Mouse (Mus musculus) liver, embryonic 12.5 days (tissue): ENCODE data around the gene Flnc. TPM values are rescaled to one million over a fixed set of nuclear protein-coding genes. Genes with fewer than 3 reads are reported as not detected.
A peak's percentile ranks its signal among the peaks of the same experiment; 100 is the strongest.
"Not testable (repeated sequence)": the region's sequence is repeated elsewhere in the genome, so short reads cannot be mapped to it uniquely, and the experiment has no call there.

Experiments
- ATAC-seq: fragments of 200-750 bp; cut with Nextera tagmentation; 2 replicates; pipeline ENCODE4 v1.8.0; 2017; ENCODE audit warnings: moderate number of reproducible peaks, mild to moderate bottlenecking, moderate library complexity
- H3K27ac ChIP-seq: fragments of 300-500 bp; sonication (generic); 2 replicates; pipeline ENCODE4 v1.5.1; 2016; ENCODE audit warnings: mild to moderate bottlenecking
- H3K27me3 ChIP-seq: fragments of 300-500 bp; sonication (generic); replicated peaks from 2 replicates; pipeline ENCODE4 v1.6.1; 2016; ENCODE audit warnings: mild to moderate bottlenecking, moderate library complexity
- H3K36me3 ChIP-seq: fragments of 300-500 bp; sonication (generic); 2 replicates; pipeline ENCODE4 v1.6.1; 2016; ENCODE audit warnings: mild to moderate bottlenecking, moderate library complexity
- H3K4me1 ChIP-seq: fragments of 300-500 bp; sonication (generic); 2 replicates; pipeline ENCODE4 v1.6.1; 2016
- H3K4me2 ChIP-seq: fragments of 300-500 bp; sonication (generic); 2 replicates; pipeline ENCODE4 v1.6.1; 2016; ENCODE audit warnings: mild to moderate bottlenecking, moderate library complexity
- H3K4me3 ChIP-seq: fragments of 300-500 bp; sonication (generic); 2 replicates; pipeline ENCODE4 v1.5.1; 2016; ENCODE audit warnings: mild to moderate bottlenecking, moderate library complexity
- H3K9ac ChIP-seq: fragments of 300-500 bp; sonication (generic); 2 replicates; pipeline ENCODE4 v1.6.1; 2016; ENCODE audit warnings: mild to moderate bottlenecking, moderate library complexity
- H3K9me3 ChIP-seq: fragments of 300-500 bp; sonication (generic); replicated peaks from 2 replicates; pipeline ENCODE4 v1.6.1; 2016; ENCODE audit warnings: mild to moderate bottlenecking, moderate library complexity
- WGBS: fragments of 180-500 bp; shearing (Covaris S2); methylation state at CpG from one replicate; pipeline ENCODE4 v1.1.7; 2016; ENCODE audit not compliant: insufficient replicate concordance; 5-methylcytosine and 5-hydroxymethylcytosine counted together
- polyA plus RNA-seq: library from polyadenylated mRNA; unstranded; fragments of >200 nt; fragmentation: Nextera tagmentation; extraction: Ambion mirVana; gene quantifications from 2 replicates; pipeline ENCODE4 v1.2.1, GENCODE M21; 2016

Gene Flnc
- polyA plus RNA-seq: 2.2 and 2.8 TPM in 2 replicates

DNA sequence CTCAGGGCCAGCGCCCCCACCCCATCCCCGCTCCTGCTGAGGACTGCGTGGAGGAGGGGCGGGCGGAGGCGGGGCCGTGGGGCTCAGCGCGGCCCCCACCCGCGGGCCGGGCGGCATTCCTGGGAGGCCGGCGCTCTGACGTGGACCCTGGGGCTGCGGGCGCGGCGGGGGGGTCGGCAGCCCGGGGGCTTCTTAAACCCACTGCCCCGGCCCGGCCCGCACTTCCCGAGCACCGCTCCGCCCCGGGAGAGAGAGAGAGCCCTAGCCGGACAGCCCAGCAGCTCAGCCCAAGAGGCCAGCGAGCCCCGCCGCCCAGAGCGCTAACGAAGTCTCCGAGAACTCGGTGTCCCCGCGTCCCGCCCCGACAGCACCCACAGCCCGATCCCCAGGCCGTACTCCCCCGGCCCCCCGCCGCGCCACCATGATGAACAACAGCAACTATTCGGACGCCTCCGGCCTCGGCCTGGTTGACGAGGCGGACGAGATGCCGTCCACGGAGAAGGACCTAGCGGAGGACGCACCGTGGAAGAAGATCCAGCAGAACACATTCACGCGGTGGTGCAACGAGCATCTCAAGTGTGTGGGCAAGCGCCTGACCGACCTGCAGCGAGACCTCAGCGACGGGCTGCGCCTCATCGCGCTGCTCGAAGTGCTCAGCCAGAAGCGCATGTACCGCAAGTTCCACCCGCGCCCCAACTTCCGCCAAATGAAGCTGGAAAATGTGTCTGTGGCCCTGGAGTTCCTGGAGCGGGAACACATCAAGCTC lies at the start of gene Flnc:
TSS of gene Flnc (plus strand) at position 219 of the 766 bp plus-strand sequence.
- Histone ChIP-seq H3K27me3 (peaks cover 78% of the 10 kb centered on the region), H3K36me3 (no peaks in the 10 kb centered on the region), H3K4me3 (peak within 1 kb of the TSS; percentile 42), H3K4me1 (peaks cover 21% of the 10 kb centered on the region), H3K27ac (no peak within 1 kb of the TSS), H3K4me2 (peak within 1 kb of the TSS; percentile 64), H3K9ac (peak within 1 kb of the TSS; percentile 29), H3K9me3 (no peaks in the 10 kb centered on the region)
- WGBS: under 1% methylated on average over 75 of the region's 77 CpGs
- no peak for ATAC-seq

GRCm38 (mm10) chr6:29388052-29388518 lies 45.0 kb upstream of the Flnc start, which contains the start of gene Opn1sw:
TSS of gene Opn1sw (minus strand) at chr6:29388468.
- H3K36me3 ChIP-seq: no peaks in the 10 kb centered on the region
- no peaks in the 10 kb centered on the region for H3K9me3 ChIP-seq
- H3K4me2 ChIP-seq: peak within 1 kb of the TSS; percentile 61
- H3K27me3 ChIP-seq: peaks cover 47% of the 10 kb centered on the region
- peak within 1 kb of the TSS; percentile 22; the same call in 1 of the 2 replicates for H3K9ac ChIP-seq
- no peak within 1 kb of the TSS for H3K27ac ChIP-seq
- WGBS: 3% methylated on average over 12 of the region's 12 CpGs
- H3K4me3 ChIP-seq: peak within 1 kb of the TSS; percentile 41
- ATAC-seq: peak; percentile 85
- H3K4me1 ChIP-seq: peaks cover 29% of the 10 kb centered on the region

- no peaks in the 10 kb centered on the region for H3K36me3 ChIP-seq
- no peaks in the 10 kb centered on the region for H3K9me3 ChIP-seq
- H3K4me1 ChIP-seq: peaks cover 28% of the 10 kb centered on the region
- H3K27ac ChIP-seq: no peak overlapping the region
- peaks cover 52% of the 10 kb centered on the region for H3K27me3 ChIP-seq
- ATAC-seq: peak; percentile 68
- peak overlapping the region; percentile 22; the same call in 1 of the 2 replicates for H3K9ac ChIP-seq
- peak overlapping the region; percentile 41 for H3K4me3 ChIP-seq
- WGBS: 9% methylated on average over 11 of the region's 11 CpGs
- peak overlapping the region; percentile 61 for H3K4me2 ChIP-seq
Observed at GRCm38 (mm10) chr6:29388606-29389080, 44.4 kb upstream of the Flnc start.

DNA sequence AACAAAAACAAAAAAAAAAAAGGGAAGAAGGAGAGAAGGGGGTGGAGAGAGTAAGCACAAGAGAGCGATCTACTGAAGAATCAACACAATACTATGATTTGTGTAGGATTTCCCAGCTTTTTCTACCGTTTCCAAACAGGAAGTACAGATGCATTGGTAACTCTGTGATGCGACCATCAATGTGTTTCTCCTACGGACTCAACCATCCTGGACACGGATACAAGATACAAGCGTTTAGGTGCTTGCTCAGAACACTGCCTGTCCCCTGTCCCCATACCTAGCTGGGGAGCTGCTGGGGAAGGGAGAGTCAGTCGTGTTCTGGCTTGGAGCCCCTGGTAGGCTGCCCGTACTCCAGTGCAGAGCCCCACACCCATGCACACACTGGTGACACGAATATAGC lies 43.6 kb upstream of the Flnc start:
- Histone ChIP-seq H3K27me3 (peaks cover 60% of the 10 kb centered on the region), H3K9ac (no peak overlapping the region)
- 40% methylated on average over 9 of the region's 9 CpGs for WGBS

DNA sequence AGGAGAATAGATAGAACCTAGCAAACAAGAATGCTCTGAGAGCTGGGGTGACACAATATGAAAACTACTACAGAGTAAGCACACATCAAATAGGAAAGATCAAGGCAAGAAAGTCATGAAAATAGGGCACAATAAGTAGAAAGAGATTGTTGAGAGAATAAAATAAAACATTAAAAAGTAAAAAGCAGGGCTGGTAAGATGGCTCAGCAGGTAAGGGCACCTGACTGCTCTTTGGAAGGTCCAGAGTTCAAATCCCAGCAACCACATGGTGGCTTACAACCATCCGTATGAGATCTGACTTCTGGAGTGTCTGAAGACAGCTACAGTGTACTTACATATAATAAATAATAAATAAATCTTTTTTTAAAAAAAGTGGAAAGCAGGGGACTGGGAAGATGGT lies 42.6 kb upstream of the Flnc start:
- not testable (repeated sequence) for H3K4me2 ChIP-seq, H3K9ac ChIP-seq, H3K36me3 ChIP-seq, H3K4me3 ChIP-seq, H3K27ac ChIP-seq, ATAC-seq, H3K9me3 ChIP-seq
- H3K27me3 ChIP-seq: peaks cover 71% of the 10 kb centered on the region
- 68% methylated on average over 1 of the region's 1 CpGs for WGBS
- H3K4me1 ChIP-seq: peaks cover 18% of the 10 kb centered on the region

More for the DNA sequence above, 43.6 kb upstream of the Flnc start:
- Histone ChIP-seq H3K36me3 (no peaks in the 10 kb centered on the region), H3K4me3 (no peak overlapping the region), H3K27ac (no peak overlapping the region), H3K4me1 (peaks cover 20% of the 10 kb centered on the region), H3K4me2 (no peak overlapping the region; the same call in 1 of the 2 replicates), H3K9me3 (no peaks in the 10 kb centered on the region)
- ATAC-seq: no peak

GRCm38 (mm10) chr6:29391241-29391640 lies 41.8 kb upstream of the Flnc start:
- H3K9me3 ChIP-seq, H3K4me2 ChIP-seq, H3K4me3 ChIP-seq, H3K36me3 ChIP-seq, H3K27ac ChIP-seq, H3K9ac ChIP-seq, ATAC-seq: not testable (repeated sequence)
- Histone ChIP-seq H3K4me1 (peaks cover 24% of the 10 kb centered on the region), H3K27me3 (peaks cover 78% of the 10 kb centered on the region)
- WGBS: 50% methylated on average over 8 of the region's 8 CpGs

GRCm38 (mm10) chr6:29391802-29392201 lies 41.3 kb upstream of the Flnc start:
- Histone ChIP-seq H3K27me3 (peaks cover 78% of the 10 kb centered on the region), H3K9me3 (no peaks in the 10 kb centered on the region), H3K36me3 (no peaks in the 10 kb centered on the region), H3K27ac (no peak overlapping the region), H3K4me3 (no peak overlapping the region), H3K4me1 (peaks cover 29% of the 10 kb centered on the region), H3K4me2 (no peak overlapping the region), H3K9ac (no peak overlapping the region)
- ATAC-seq: no peak
- WGBS: 46% methylated on average over 4 of the region's 4 CpGs

DNA sequence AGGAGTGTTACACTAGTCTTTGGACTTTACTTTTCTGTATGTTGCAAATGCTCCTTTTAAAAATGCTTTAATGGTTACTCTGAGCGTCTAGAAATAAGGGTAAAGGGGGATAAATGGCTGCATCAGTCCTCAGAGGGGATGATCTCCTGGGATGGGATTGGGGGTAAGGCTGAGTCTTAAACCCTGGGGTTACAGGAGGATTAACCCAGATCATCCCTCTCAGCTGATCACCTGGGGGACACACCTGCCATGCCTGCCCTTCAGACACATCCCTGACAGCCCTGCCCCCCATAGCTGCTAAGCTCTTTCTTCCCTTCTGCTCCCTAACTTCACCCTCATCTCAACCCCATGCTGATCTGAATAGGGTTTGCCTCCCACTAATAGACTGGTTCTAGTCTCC lies 38.8 kb upstream of the Flnc start:
- Histone ChIP-seq H3K4me2 (no peak overlapping the region), H3K36me3 (no peaks in the 10 kb centered on the region), H3K9ac (no peak overlapping the region), H3K4me1 (peaks cover 15% of the 10 kb centered on the region), H3K27ac (no peak overlapping the region), H3K27me3 (peaks cover 91% of the 10 kb centered on the region), H3K4me3 (no peak overlapping the region), H3K9me3 (no peaks in the 10 kb centered on the region)
- WGBS: 31% methylated on average over 1 of the region's 1 CpGs
- ATAC-seq: no peak

DNA sequence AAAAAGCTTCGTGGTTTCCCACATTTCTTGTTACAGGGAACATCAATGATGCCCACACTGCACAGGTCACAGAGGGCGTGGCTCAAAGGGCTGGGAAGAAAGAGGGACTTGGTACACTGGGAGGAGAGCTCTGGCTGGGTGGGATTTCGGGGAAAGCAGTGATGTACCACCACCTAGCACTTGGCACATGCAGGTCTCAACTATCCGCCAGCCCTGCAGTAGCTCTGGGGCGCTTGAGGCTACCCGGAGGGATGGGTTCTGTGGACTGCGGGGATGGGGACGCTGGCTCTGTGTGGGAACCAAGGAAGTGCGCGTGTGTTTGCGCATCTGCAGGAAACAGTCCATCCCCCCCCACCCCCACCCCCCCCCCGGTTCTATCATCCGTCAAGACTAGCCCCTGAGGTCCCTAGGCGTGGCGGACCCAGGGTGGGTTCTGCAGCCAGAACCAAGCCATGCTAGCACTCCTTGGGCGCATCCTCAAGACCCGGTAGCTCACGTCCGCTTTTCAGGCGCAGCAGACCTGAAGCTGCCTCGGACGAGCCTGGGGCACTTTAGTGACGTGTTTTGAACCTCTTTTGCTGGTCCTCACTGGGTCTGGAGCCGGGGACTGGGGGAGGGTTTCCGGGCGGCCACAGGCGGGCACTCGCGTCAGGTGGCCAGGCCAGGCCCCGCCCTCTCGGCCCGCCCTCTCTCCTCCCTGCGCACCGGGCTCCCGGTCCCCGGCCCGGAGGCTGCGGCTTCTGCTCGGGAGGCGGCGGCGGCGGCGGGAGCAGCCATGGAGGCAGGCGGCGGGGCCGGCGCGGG lies 36.9 kb upstream of the Flnc start, which contains the start of gene Ccdc136:
TSS of gene Ccdc136 (plus strand) at position 400 of the 804 bp plus-strand sequence.
- Histone ChIP-seq H3K27me3 (peaks cover 90% of the 10 kb centered on the region), H3K36me3 (no peaks in the 10 kb centered on the region), H3K4me2 (peak within 1 kb of the TSS; percentile 75), H3K4me1 (peaks cover 15% of the 10 kb centered on the region), H3K4me3 (peak within 1 kb of the TSS; percentile 57), H3K9me3 (no peaks in the 10 kb centered on the region), H3K9ac (peak within 1 kb of the TSS; percentile 35; the same call in 1 of the 2 replicates), H3K27ac (no peak within 1 kb of the TSS)
- peak; percentile 74 for ATAC-seq
- WGBS: 2% methylated on average over 47 of the region's 49 CpGs

GRCm38 (mm10) chr6:29396714-29397540 lies 36.1 kb upstream of the Flnc start:
- H3K4me2 ChIP-seq: peak overlapping the region; percentile 75
- no peaks in the 10 kb centered on the region for H3K9me3 ChIP-seq
- H3K36me3 ChIP-seq: no peaks in the 10 kb centered on the region
- 0 out of 2 replicates have a peak, but pooled peaks have one; percentile 14 for ATAC-seq
- peak overlapping the region; percentile 57 for H3K4me3 ChIP-seq
- H3K27me3 ChIP-seq: peaks cover 95% of the 10 kb centered on the region
- H3K27ac ChIP-seq: no peak overlapping the region
- peaks cover 15% of the 10 kb centered on the region for H3K4me1 ChIP-seq
- peak overlapping the region; percentile 35; the same call in 1 of the 2 replicates for H3K9ac ChIP-seq
- 9% methylated on average over 24 of the region's 24 CpGs for WGBS

GRCm38 (mm10) chr6:29397575-29397974 lies 35.5 kb upstream of the Flnc start:
- no peak overlapping the region for H3K4me2 ChIP-seq
- peaks cover 15% of the 10 kb centered on the region for H3K4me1 ChIP-seq
- peaks cover 95% of the 10 kb centered on the region for H3K27me3 ChIP-seq
- no peaks in the 10 kb centered on the region for H3K36me3 ChIP-seq
- ATAC-seq: no peak
- no peak overlapping the region for H3K27ac ChIP-seq
- H3K9ac ChIP-seq: no peak overlapping the region
- 22% methylated on average over 6 of the region's 6 CpGs for WGBS
- H3K9me3 ChIP-seq: no peaks in the 10 kb centered on the region
- no peak overlapping the region for H3K4me3 ChIP-seq
